Mouse (Mus musculus): ENCODE measurements around the gene Snx17.
"Not testable (repeated sequence)": the region's sequence is repeated elsewhere in the genome, so short reads cannot be mapped to it uniquely, and the experiment has no call there.

The Snx17 gene

DNA sequence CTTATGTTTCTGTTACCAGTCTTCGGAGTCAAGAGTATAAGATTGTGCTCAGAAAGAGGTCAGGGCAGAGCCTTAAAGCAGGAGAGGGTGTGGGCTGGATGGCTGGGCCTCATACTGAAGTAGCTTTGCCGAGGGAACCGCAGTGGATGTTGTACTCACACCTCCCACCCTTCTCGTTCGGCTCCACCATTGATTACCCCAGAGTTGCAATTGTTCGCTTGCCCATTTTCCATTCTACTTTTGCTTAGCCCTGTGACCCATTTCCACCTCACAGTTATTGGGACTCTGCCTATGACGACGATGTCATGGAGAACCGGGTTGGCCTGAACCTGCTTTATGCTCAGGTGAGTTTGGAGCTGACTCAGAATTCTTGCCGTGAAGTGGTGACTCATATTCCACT lies 3.2 kb downstream of the Snx17 start:
- DNase-seq (ENCODE audit: low read depth, low spot score): no peak

DNA sequence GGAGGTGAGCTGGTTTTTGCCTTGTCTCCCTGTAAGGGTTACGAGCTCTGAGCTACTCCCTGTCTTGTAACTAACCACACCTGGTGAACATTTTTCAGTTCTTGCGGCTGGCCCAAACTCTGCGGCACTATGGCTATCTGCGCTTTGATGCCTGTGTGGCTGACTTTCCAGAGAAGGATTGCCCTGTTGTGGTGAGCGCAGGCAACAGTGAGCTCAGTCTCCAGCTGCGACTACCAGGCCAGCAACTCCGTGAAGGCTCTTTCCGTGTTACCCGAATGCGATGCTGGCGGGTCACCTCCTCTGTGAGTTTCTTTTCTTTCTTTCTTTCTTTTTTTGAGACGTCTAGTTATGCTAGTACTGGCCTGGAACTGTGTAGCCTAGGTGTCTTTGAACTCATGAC lies 4.0 kb downstream of the Snx17 start:
- no peak for DNase-seq (ENCODE audit: low read depth, low spot score)

DNA sequence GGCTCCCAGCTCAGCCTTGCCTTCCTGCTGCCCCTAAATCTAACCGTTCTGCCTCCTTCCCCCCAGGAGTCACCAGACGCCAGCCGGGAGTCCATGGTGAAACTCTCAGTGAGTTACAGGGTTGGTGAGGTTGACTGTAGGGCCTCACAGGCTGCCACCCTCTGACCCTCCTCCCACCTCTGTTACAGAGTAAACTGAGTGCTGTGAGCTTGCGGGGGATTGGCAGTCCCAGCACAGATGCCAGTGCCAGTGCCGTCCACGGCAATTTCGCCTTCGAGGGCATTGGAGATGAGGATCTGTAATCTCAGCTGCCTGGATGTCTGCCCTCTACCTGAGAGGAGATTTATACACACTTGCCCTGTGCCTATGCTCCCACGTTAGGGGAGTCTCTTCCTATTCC lies 5.1 kb downstream of the Snx17 start:
- DNase-seq (ENCODE audit: low read depth, low spot score): no peak

DNA sequence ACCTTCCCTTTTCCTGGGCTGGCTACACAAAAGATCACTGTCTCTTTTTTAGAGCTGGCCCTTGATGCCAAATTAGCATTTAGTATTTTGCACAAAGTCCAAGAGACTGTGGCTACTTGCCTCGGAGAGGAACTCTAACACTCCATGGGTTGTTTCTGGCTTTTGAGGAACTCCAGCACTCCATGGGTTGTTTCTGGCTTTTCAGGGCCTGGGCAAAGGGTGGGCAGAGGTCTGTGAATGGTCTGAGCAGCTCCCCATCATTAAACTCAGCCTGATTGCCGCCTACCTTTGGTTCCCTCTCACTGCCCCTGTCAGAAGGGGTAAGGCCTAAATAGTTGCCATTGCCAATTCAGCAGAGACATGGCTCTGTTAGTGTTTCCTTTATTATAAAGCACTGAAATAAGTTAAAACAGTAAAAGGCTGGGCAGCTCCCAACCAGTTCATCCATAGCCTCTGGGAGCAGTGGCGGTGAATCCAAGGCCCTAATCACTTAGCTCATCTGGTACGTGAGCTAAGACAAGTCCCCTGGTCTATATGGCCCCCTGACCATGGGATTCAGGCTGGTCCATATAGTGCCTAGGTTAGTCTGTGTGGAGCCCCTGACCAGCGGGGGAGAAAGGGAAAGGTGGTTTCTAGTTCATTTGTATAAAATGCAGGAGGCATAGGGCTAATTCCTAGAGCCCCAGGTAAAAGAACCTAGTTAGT lies 5.7 kb downstream of the Snx17 start:
- DNase-seq (ENCODE audit: low read depth, low spot score): no peak

DNA sequence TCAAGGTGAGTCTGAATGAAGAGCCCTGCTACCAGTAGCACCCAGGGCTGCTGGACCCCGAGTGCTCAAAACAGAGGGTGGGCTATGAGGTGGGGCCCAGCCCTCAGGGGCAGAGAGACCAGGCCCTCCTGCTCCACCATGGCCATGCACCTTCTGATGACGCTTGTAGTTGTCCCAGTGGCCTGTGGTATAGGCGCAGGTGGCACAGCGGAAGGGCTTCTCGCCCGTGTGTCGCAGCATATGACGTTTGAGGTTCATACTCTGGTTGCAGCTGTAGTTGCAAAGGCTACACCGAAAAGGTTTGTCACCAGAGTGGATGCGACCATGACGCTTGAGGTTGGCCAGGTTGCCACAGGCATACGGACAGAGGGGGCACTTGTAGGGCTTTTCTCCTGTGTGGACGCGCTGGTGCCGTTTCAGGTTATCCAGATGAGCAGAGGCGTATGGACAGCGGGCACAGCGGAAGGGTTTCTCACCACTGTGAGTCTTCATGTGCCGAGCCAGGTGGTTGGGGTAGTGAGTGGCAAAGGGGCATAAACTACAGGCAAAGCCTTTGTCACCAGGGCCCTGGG lies 6.4 kb downstream of the Snx17 start:
- no peak for DNase-seq (ENCODE audit: low read depth, low spot score)

DNA sequence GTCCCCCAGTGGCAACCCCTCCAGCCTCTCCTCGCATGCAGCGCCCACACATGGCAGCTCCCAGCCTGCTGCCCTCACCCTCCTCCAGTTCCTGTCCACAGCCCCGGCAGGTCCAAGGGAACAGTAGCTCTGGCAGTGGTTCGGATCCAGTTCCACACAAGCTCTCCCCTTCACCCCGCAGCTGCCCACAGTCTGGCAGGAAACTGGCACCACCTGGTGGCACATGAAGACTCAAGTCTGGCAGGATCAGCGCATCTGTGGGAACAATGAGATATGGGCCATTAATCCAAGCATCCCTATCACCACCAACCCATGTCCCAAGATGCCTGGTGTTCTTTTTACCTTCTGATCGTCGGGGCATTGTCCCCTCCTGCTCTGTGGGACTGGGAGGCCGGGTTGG lies 6.9 kb downstream of the Snx17 start:
- peak; percentile 63 for DNase-seq (ENCODE audit: low read depth, low spot score)

DNA sequence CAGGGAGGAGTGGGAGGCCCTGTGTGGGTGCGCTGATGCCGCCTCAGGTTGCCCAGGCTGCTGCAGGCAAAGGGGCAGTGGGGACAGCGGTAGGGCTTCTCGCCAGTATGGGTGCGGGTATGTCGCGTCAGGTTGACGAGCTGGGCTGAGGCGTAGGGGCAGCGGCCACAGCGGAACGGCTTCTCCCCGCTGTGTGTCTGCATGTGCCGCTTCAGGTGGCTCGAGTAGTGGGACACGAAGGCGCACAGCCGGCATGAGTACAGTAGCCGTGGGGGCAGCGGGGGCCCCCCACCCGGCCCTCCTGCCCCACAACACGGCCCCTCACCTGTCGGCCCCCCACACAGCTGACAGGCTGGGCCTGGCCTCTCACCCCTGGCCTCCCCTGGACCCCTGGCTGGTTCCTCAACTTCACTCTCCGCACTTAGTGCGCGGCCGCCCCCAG lies 7.3 kb downstream of the Snx17 start:
- peak; percentile 57 for DNase-seq (ENCODE audit: low read depth, low spot score)

DNA sequence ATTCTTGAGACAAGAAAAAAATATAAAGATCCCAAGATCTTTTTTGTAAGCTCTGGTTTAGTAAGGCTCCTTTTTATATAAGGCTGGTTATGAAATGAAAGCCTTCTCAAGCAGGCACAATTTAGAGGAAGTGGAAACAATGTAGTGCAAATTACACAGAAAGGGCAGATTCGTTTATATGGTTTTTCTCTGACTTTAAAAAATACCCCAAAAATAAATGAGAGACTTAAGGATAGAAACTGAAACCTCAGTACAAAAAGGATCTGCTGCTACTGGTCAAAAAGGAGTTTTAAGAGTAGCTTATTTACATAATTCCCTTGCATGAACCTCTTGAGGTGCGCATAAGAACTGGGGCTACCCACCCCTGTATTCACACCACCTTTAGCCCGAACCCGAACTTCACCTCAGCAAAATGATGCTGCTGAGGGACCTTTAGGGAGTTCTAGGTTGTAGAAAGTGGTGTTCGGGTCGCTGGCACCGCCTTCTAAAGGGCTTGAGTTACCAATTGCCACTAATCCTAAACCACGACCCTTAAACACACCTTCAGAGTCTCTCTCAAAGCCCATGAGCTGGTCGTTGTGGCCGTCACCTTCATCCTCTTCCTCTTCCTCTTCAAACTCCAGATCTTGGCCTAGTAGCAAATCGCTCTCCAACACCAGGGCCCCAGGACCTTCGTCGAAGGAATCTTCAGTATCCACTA lies 8.2 kb downstream of the Snx17 start:
- DNase-seq (ENCODE audit: low read depth, low spot score): peak; percentile 87

DNA sequence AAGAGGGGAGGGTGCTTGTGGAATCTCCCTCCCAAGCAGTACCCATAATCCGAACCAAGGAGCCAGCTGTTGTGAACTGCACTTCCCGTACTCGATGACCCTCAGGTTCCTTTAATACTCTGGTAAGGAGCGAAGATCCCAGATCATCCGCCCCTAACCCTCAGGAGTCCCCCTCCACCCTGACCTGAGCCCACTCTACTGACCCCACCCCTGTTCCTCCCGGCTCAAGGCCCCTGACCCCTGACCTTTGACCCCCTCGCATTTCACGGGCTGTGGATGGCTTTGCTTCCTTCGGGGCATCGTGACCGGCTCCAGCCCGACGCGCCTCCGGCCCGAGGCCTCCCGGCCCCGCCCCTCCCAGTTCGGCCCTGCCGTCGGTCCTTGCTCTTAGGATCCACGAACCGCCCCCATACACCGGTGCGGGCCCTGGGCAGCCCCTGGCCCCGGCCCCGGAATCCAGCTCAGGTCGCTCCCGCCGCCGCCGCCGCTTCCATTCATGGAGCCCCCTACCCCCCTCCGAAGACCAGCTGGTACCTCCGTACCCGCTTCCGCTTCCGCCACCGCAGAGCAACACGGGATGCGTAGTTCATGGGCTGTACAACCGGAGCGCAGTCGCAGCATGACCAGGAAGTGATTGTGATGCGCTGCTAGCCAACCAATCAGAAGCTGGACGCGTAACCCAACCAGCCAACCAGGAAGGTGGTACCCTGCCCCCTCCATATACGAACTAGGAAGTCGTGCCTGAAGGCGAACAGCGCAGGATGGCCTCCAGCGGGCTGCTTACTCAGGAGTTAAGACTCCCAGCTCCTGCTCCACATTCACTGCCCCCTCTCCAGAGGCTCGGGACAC lies 8.9 kb downstream of the Snx17 start, which contains the start of gene Zfp513:
TSS of gene Zfp513 (minus strand) at position 562 of the 849 bp plus-strand sequence.
- peak; percentile 98 for DNase-seq (ENCODE audit: low read depth, low spot score)

DNA sequence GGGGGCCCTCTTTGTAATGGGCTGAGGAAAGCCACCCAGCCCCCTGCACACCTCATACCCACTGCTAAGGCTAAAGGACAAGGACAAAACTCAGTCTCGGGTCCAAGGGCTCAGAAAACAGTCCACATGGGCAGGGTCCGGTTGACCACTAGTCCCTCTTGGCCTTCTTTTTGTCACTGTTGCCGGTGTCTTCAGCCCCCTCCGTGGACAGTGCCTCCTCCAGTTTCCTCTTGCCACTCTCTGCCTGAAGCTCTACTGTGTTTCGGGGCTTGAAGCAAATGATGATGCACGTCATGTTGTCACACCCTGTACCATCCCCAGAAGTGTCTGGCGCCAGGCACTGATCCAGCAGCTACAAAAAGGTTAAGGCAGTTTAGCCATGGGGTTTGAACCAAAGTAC lies 9.9 kb downstream of the Snx17 start:
- no peak for DNase-seq (ENCODE audit: low read depth, low spot score)

DNA sequence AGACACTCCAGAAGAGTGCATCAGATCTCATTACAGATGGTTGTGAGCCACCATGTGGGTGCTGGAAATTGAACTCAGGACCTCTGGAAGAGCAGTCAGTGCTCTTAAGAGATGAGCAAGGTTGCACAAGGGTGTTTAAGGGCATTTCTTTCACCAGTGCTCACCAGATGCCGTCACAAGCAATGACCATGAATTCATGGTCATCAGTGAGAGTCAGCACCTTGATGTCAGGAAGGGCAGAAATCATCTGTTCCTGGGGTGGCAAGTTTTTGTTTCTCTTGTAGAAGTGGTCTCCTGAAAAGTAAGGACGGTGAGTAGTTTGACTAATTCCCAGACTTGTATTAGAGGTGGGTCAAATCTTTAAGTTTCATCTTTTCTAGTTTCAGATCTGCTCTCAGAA lies 10.8 kb downstream of the Snx17 start:
- DNase-seq (ENCODE audit: low read depth, low spot score): no peak

DNA sequence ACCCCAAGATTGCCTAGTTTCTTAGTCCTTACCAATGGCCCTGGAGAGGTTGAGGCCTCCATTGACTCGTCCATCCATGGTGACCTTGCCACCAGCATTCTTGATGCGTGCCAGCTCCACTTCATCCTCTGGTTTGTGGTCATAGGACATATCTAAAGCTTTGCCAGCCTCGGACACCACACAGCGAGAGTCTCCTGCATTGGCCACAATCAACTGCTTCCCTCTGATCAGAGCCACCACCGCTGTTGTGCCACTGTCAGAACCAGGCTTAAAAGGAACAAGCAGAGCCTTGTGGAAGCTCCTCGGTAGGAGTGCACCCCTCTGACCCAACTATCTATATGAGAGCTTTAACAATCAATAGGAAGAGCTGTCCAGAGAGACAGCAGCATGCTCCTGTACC lies 11.4 kb downstream of the Snx17 start:
- DNase-seq (ENCODE audit: low read depth, low spot score): no peak

DNA sequence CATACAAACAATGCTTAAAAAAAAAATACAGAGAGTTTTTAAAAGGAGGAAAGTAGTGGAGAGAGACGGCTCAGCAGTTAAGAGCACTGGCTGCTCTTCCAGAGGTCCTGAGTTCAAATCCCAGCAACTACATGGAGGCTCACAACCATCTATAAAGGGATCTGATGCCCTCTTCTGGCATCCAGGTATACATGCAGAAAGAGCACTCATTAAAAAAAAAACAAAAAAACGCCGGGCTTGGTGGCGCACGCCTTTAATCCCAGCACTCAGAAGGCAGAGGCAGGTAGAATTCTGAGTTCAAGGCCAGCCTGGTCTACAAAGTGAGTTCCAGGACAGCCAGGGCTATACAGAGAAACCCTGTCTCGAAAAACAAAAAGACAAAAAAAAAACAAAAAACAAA lies 23.5 kb downstream of the Snx17 start:
- not testable (repeated sequence) for DNase-seq (ENCODE audit: low read depth, low spot score)

DNA sequence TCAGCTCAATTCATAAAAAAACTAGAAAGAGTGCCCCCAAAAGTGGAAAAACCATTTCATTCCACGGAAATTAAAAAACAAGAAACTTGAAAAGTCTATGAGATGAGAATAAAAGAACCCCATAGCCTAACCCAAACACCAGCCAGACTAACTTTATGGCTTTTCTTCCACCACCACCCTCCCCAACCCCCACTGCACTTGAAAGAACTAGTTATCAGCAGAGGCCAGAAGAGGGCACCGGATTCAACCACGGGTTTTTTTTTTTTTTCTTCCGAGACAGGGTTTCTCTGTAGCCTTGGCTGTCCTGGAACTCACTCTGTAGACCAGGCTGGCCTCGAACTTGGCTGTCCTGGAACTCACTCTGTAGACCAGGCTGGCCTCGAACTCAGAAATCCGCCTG lies 25.3 kb downstream of the Snx17 start:
- DNase-seq (ENCODE audit: low read depth, low spot score): peak; percentile 62

DNA sequence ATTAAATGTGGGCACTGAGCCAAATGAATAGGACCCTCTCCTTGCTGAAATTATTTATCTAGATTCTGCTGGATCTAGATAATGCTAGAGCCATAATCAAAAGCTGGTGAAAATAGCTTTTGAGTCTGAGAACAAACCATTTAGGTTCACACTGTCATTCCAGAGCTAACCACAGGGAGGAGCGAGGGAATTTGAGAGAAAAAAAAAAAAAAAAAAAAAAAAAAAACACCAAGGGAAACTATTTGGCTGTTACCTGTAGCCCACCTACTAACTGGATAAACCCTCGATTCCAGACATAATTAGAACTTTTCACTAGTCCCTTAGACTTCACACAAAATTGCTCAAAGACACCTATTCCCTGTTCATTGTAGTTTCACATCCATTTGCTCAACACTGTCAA lies 26.0 kb downstream of the Snx17 start:
- DNase-seq (ENCODE audit: low read depth, low spot score): peak; percentile 38

DNA sequence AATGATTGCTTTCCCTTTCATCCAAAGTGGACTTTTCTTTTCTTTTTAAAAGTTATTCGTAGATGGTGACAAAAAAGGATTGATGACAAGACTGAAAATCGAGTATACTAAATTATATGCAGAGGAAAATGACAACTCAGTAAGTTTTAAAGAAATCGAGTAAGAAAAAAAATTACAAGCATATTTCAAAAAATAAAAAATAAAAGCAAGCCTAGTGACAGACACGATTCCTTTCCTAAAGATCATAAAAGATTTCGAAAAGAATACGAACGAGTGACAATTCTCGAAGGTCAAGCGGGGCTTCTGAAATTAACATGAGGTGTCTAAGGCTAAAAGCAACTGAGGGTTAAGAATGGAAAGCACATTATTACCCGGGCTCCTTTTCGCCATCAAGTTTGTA lies 26.4 kb downstream of the Snx17 start:
- DNase-seq (ENCODE audit: low read depth, low spot score): peak; percentile 28

DNA sequence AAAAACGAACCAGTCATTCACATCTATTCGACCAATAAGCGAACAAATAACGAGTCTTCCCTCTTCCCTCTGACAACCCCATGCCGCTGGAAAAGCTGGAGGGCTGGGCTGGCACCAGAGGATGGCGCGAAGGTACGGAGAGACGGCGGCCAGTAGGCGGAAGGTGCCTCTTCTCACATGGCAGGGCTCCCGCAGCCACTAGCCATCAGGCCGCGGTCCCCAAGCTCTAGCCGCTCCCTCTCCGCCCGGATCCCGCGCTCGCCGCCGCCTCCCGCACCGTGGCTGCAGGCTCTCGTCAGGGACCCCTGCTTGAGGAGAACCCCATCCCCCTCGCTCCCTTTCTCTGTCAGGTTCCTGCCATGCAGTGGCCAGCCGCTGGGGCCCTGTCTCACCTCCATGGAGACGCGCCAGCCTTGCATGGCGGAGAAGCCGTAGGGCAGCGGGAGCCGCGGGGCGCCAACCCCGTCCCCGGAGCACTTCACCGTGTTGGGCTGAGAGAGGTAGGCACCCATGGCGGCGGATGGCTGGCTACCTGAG lies 27.0 kb downstream of the Snx17 start:
- DNase-seq (ENCODE audit: low read depth, low spot score): no peak

DNA sequence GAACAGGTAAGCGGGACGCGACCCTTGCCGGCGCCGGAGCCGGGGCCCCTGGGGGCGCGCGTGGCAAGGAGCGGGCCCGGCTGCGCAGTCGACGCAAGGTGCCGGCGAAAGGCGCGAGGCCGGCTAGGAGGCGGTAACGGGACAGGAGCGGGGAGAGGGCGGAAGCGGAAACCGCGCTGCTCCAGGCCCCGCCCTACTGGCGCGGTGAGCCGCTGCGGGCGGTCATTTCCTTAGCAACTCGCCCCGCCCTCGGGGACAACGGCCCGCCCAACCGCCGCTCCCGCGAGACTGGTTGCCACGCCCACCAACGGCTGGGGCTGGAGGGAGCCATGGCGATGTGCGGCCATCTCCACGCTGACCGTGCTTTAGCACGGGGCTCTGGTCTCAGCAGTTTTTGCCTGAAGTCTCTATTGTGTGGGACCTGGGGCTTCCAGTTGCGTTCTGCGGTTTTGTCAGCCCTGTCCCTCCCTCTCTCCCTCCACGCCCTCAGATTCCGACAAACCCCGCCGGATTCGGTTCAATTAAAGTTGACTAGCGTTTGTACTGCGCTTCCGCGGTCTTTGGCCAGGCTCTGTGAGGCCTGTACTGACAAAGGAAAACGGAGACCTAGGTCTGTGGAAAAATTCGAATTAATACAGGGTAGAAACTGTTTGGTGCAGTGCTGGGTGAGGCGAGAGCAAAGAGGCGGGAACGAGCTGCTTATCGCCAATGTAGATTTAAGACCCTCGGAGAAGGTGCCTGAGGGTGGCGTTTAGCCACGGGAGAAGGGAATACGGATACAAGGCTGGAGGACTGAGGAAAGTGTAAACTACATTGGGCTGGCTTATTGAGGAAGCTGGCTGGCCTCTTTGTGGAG lies 27.6 kb downstream of the Snx17 start, which contains the start of gene Ppm1g:
TSS of gene Ppm1g (minus strand) at position 240 of the 856 bp plus-strand sequence.
- peak; percentile 97 for DNase-seq (ENCODE audit: low read depth, low spot score)

DNA sequence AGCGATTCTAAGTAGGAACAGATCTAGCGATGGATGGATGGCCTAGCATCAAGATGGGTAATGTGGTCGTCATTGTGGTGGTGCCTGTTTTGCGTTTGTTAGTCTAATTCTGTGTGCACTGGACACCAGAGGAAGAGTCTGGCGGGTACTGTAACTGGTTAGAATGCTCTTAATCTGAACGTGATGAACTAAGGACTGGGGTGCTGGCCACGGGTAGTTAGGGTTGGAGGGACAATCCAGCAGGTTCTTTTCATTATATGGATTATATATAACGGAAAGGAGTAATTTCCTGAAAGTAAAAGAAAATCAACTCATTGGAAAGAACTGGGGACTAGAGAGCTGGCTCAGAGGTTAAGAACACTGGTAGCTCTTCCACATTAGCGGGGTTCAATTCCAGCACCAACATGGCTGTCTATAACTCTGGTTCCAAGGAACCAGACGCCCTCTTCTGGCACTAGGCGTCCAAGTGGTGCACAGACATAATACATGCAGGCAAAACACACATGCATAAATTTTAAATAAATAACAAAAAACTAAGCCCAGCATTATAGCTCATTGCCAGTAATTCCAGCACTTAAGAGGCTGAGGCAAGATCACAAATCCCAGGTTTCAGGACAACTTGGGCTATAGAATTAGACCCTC lies 28.4 kb downstream of the Snx17 start:
- peak; percentile 87 for DNase-seq (ENCODE audit: low read depth, low spot score)

DNA sequence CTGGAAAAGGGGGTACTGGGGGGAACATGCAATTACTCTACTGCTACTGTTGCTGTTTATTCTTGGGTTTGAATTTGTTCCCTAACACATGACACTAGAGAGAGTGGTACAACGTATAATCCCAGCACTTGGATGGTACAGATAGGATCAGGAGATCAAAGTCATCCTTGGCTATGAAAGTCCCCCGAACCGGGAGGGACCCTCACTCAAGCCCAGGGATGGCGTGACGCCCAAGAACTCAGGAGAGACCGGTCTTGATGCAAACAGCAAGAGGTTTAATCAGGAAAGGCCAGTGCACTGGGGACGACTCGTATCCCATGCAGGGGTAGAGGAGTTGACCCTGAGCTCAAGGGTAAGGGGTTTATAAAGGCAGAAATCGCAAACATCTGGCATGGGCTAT lies 29.7 kb downstream of the Snx17 start:
- no peak for DNase-seq (ENCODE audit: low read depth, low spot score)

All from A20 (cell line).